Mouse (Mus musculus) CH12F3 (cell line): ENCODE data around the gene Dstyk.
"Not testable (repeated sequence)": the region's sequence is repeated elsewhere in the genome, so short reads cannot be mapped to it uniquely, and the experiment has no call there.

ENCODE experiments used
- in situ Hi-C: fragments of 300-500 bp; cut with MboI; formaldehyde crosslinking; loops from 2 replicates; pipeline ENCODE4 v1.14.3; 2020; ENCODE audit warnings: low sequenced_read_pairs

Gene Dstyk

GRCm38 (mm10) chr1:132436320-132436958, 19.1 kb downstream of the Dstyk start:
- in situ Hi-C loops: no loop called here

DNA sequence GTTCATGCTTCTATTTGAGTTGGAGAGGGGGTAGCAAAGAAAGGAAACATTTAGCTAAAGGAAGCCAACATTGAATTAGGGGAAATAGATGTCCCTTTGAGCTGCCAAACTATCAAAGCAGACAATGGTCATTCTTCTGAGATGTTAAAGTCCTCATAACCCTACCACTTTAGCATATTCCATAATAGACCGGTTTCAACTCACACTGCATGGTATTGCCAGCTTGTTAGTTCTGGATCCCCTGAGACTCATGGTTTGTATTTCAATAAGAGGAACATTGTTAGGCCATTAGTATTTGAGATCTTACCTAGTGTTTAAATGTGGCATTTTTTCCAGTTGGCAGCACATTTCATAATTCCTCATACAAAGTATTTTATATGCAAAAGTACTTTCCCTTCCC, 19.6 kb downstream of the Dstyk start:
- in situ Hi-C loops: no loop called here

DNA sequence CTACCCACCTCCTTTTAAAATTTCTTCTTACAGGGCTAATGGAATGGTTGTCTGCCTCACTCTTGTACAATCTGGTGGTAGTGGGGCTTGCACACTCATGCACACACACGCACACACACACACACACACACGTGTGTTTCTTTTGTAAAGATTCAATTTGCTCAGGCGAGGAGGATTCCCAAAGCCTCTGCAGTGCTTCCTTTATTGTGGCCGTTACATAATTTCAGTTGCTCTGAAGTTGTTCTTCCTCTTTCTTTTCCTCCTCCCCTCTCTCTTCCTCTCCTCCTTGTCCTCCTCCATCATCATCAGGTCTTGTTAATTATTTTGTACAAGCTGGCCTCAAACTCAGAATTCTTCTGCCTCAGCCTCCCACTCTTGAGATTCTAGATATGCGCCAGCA, 20.0 kb downstream of the Dstyk start:
- in situ Hi-C loops: no loop called here

DNA sequence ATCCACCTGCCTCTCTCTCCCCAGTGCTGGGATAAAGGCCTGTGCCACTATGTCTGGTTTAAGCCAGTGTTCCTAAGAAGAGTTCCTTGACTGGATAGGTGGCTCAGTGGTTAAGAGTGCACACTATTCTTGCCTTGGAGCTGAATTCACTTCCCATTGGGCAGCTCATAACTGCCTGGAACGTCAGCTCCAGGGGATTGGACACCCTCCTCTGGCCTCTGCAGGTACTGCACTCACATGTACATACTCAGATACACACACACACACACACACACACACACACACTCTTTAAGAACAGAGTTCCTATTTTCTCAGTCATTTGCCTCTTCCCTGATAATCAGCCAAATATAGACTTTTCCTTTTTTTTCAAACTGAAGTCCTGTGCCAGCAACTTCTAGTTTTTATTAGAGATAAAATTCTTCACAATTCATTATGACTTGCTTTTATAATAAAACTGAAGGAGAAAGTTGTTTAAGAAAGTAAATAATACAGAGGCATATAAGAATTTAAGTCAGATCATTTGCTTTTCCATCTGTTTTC, 23.6 kb downstream of the Dstyk start:
- in situ Hi-C loops: no loop called here

DNA sequence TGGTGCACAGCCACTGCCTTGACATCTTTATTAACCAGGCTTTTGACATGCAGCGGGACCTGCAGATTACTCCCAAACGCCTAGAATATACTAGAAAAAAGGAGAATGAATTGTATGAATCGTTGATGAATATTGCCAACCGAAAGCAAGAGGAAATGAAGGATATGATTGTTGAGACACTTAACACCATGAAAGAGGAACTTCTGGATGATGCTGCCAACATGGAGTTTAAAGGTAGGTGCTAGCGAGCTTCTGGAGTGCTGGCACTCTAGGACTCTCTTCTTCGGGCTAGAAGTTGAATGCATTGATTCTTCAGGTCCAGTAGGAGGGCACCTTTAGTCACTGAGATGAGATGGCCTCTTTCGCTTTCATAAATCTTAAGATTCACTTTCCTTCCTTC, 32.4 kb downstream of the Dstyk start:
- in situ Hi-C loops: no loop called here

GRCm38 (mm10) chr1:132464651-132465050, 47.3 kb downstream of the Dstyk start:
- in situ Hi-C loops: no loop called here

DNA sequence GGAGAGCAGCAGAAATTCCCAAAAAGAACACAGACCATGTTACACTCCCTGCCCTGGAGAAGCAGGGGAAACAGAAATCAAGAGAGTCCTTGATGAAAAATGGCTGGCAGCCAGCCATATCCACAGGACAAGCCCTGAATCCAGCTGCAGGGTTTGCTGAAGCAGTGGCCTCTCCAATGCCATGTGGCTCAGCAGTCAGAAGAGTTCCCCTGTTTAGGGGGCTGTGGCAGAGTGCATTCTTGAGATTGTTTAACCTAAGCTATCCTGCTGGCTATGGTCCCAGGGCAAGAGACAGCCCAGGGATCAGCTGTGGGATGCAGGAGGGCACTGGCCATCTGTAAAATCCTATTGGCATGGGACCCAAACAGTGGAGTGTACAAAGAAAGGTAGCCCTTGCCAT, 51.6 kb downstream of the Dstyk start:
- in situ Hi-C loops: no loop called here

GRCm38 (mm10) chr1:132469519-132469918, 52.2 kb downstream of the Dstyk start:
- in situ Hi-C loops: no loop called here

- in situ Hi-C loops: not testable (repeated sequence)
Measured at GRCm38 (mm10) chr1:132470031-132470430, 52.7 kb downstream of the Dstyk start.

DNA sequence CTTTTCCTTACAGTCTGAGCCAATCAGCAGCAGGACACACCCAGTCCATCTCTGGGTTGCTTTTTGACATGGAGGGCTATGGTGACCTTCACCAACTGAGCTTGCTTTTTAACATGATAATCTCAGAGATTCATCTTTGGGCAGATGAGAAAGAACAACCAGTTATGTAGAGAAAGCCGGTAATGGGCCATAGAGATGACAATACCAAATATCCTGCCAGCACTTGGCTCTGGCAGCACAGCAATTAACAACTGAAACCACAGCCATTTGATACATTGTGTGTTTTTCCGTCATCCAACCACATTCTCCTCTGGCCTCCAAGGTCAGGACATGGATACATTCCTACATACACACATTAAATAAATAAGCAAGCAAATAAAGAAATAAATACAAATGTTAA, 53.7 kb downstream of the Dstyk start:
- in situ Hi-C loops: no loop called here

DNA sequence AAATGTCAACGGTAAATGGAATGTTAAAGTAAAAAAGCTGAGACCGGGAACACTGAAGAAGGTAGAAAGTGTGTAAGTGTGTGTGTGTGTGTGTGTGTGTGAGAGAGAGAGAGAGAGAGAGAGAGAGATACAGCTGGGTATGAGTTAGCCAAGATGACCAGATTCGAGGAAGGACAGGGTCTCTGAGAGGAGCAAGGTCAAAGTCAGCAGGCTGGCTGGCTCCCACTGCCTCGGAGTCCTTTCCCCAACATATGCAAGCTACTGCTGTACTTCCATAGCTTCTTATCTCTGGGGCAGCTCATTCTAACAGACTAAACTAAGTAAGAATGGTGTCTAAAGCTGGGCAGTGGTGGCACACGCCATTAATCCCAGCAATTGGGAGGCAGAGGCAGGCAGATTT, 54.1 kb downstream of the Dstyk start:
- in situ Hi-C loops: no loop called here

- in situ Hi-C loops: no loop called here
Measured at GRCm38 (mm10) chr1:132472537-132472936, 55.2 kb downstream of the Dstyk start.

DNA sequence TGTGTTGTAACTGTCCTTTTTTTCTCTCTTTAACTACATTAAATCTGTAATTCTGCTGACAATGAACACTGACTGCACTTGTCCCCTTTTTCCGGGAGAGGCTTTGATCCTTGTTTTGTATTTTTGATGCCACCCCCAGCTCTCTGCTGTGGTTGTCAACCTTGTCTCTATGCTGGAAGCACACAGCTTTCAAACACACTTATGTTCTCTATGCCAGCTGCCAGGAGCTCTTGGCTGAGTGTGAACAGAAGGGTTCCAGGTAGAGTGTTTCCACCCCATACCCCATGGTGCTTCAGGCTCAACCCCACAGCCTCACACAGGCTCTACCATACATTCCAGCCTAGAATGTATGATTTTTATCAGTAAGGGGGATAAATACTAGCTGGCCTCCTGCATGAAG, 57.1 kb downstream of the Dstyk start:
- in situ Hi-C loops: no loop called here

DNA sequence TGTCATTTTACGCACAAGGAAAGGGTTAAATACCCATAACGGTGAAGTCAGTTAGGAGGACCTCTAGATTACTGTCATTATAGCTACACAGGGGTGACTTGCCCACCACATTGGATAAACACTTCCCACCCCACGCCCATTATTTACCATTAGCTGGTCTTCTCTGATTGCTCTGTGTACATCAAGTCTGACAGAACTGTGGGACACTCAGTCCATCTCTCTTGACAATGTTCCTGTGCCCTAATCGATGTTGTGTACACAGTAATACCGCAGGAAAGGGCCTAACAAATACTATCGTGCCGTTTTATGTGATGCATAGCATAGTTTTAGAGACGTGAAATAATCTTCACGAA, 59.2 kb downstream of the Dstyk start:
- in situ Hi-C loops: no loop called here

DNA sequence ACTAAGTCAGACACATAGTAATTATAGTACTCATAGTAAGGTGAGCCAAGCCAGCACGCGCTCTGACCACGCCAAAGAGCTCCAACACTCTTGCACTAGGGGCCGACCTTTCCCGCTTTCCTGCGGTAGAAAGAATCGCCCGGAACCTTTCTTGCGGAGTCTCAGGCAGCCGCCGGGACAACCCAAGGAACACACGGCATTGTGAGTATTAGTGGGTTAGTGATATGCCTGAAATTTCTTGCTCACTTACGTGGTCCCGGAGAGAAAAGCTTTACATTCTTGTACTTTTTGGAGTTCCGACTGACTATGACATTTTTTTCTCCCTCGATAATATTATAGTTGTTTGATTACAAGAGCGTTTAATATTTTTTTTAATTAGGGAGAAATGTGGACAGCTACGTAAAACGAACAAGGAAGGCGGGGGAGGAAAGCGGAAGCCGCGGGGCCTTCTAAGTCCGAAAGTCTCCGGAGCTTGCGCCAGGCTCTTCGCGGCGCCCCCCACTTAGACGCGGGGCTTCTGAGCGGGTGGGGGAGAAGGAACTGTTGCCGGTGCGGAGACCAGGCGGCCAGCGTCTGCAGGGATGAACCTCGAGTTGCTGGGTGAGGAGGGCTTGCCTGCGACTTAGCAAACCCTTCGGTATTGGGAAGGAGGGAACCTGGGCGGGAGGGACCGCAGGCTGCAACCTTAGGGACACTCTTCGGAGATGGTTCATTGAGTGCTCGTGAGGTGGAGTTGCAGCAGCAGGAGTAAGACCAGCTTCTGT, 59.8 kb downstream of the Dstyk start, which contains the start of gene Rbbp5:
Gene Rbbp5 (plus strand): TSS at position 438 of the 764 bp plus-strand sequence.
- in situ Hi-C loops: no loop called here

- in situ Hi-C loops: no loop called here
Measured at GRCm38 (mm10) chr1:132479438-132479837, 62.1 kb downstream of the Dstyk start.

DNA sequence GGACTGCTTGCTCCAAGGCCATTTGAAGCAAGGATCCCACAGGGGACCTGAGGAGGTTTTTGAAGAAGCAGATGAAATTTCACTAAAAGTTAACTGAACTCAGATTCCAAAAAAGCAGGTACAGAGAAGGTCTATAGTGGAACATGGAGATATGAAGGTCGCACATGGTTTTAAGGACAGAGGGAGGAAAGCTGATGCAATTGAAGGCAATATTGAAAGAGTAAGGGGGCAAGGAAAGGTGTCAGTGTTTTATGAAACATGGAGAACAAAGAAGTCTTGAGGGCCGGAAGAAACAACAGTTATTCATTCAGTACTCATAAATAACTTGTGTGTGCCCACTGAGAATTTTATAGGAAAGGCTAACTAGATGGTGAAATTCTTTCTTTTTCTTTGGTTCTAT, 64.3 kb downstream of the Dstyk start:
- in situ Hi-C loops: no loop called here

GRCm38 (mm10) chr1:132483234-132483633, 65.9 kb downstream of the Dstyk start:
- in situ Hi-C loops: no loop called here

DNA sequence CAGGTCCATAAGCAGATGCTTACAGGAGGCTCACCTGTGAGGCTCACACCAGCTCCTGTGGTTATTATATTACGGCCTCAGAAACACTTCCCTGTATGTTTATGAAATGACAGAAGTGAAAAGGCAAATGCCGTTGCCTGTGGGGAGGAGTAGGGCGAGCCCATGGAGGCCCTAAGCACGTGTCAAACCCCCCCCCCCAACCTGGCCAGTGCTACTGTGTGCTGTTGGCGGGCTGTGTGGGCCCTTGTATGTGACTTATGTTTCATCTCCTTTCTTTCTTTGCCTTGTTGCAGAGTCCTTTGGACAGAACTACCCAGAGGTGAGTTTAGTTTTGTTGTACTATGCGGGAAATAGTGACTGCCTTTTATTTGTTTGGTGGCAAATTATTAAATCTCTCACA, 66.4 kb downstream of the Dstyk start:
- in situ Hi-C loops: no loop called here

DNA sequence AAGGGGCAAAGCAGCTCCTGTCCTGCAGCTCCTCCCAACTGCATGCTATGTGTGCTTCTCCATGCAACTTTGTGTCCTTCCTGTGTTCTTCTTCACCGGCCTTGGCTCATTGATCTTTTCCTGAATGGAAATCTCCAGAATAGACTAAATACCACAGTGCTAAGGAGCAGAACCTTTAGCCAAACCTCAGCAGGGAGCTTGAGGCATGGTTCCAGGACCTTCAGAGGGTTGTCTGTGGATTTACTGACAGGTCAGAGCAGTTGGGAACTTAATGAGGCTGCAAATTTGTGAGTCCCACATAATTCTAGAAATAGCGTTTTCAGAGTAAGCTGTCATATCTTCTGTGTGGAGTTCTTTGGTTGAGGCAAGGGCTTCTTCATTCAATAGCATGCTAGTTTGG, 83.2 kb downstream of the Dstyk start:
- in situ Hi-C loops: no loop called here

DNA sequence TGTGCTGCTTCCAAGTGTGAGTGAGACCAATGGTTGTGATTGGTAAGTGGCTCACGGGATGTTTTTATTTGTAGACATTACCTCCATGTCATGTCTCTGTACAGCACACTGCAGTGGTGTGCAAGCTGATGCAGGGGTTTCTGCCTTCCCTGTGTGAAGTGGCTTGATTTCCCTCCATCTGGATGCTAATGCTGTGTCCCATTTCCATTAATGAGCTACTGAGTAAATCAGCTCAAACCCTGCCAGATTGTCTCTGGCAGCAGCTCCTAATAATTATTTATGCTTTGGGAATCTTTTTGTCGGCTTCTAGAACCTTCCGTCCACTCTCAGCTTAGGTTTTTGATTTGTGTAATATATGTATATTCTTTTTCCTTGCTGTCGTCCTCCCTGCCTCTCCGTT, 87.8 kb downstream of the Dstyk start:
- in situ Hi-C loops: no loop called here

- in situ Hi-C loops: no loop called here
Measured at GRCm38 (mm10) chr1:132506058-132506457, 88.7 kb downstream of the Dstyk start, which contains the start of gene Tmem81. TSS of gene Tmem81 (plus strand) at chr1:132506230.
